Mouse (Mus musculus): ENCODE data around the gene Efna1. TPM values are rescaled to one million over a fixed set of nuclear protein-coding genes. Genes with fewer than 3 reads are reported as not detected.

The Efna1 gene
- not detected for polyA plus RNA-seq (2017; shearing (Covaris generic))

DNA sequence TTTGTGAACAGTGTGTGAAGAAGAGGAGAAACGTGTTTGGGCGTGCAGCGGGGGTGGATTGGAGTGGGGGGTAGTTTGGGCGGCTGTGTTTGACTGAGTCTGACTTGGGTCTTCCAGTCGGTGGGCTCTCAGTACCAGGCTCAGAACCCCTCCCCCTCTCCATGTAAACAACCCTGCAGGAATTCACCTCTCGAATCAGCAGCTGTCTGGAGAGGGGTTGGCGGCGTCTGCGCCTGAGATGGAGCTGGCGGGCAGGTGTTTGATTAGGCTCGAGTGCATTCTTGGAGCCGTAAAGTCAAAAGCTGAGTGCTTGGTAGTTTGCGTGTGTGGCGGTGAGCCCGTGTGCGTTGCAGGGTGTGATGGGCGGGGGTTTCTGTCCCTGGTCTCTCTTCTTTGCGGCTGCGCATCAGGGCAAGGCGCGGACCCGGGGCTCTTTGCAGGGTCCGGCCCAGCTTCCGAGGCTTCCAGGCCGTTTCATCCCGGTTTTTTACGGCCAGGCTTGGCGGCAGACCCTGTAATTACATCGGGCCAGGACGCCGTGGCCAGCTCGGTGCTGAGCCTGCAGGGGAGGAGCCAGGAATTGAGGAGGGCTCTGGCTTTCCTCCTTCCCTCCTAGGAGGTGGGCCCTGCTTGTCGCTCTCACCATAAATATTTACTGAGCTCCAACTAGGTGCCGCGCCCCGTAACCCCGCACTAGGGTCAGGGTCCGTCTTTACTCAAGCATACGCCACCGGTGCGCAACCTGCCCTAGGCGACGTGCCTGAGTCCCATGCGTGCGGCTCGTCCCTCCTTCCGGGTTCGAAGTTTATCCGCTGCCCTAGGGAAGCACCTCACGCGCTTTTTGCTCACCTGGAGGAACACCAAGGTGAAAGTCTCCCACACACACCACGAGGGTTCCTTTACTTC lies at the start of gene Efna1:
Gene Efna1, minus strand, starts transcription at position 537 of the 906 bp plus-strand sequence.

DNA sequence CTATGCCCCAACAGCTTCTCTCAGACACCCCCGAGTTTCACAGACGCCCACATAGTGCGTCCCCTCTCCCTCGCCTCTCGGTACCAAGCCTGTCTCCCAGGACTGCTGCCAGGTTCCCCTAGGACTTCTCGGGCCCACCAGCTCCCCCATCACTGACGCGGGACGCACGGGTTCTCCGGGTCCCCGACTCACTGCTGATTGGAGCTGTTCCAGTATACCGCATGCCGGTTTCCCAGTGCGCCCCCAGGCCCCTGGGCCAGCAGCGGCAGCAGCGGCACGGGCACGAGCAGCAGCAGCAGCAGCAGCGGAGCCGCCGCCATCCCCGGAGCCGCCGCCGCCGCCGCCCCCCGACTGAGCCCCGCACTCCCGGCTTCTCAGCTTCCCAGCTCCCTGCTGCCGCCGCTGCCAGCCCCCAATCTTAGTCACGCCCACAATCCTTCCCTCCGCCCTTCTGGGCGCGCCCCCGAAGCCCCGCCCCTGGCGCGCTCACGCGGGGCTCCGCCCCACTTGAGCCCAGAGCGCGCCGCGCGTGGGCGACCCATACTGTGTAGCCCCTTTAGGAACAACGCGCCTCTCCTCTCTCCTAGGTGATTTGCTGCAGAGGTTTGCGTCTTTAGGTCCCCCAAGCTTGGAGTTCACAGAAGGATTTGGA lies 41.7 kb upstream of the Efna1 start, which contains the start of gene Efna3:
Gene Efna3, minus strand, starts transcription at position 452 of the 652 bp plus-strand sequence.

DNA sequence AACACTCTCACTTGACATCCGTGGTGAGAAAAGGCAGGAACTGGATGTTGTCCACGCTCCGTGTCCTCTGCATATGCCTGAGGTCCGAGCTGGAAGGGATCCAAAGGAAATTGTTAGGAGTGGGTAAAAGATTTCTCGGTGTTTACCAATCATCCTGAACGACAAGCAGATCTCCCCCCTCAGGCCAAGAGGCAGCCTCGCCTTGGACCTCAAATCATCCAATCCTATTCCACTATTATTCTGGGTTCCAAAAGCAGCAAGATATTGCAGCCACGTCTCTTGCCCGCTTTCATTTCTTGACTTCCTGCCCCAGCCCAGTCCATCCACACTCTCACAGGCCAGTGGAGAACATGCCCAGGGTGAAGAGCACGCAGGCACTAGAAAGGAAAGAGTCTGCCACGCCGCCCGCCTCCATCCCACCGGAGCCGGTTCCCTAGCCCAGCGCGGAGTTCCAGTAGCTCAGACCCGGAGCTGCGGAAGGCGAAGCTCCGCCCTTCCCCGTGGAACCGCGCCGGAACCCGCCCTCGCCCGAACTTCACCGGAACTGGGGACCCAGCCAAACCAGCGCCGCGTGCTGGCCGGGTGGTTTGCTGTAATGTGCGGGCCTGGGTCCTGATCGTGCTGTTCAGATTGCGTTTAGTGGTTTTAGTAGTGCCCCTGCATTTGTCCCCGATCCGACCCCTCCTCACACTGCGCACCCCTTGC lies 10.7 kb downstream of the Efna1 start, which contains the start of gene Slc50a1:
Gene Slc50a1, minus strand, starts transcription at position 520 of the 705 bp plus-strand sequence.

DNA sequence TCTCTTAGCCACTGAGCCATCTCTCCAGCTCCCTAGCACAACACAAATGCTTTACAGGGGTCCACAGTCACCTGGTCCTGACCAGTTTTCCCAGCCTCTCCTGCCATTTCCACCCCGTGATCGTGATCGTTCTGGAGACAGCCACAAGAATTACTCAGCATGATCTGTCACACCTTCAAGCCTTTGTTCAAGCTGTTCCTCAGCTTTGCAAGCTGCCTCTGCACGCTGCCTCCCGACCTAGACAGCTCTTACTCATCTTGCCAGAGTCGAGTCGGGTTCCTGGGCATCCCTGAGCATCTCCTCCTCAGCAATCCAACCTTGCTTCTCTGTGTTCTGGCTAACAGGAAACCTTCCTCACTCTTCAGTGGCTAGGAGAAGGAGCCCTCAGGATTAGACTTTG lies 21.9 kb downstream of the Efna1 start, which contains the start of gene Dpm3:
Gene Dpm3, plus strand, starts transcription at position 283 of the 400 bp plus-strand sequence.

DNA sequence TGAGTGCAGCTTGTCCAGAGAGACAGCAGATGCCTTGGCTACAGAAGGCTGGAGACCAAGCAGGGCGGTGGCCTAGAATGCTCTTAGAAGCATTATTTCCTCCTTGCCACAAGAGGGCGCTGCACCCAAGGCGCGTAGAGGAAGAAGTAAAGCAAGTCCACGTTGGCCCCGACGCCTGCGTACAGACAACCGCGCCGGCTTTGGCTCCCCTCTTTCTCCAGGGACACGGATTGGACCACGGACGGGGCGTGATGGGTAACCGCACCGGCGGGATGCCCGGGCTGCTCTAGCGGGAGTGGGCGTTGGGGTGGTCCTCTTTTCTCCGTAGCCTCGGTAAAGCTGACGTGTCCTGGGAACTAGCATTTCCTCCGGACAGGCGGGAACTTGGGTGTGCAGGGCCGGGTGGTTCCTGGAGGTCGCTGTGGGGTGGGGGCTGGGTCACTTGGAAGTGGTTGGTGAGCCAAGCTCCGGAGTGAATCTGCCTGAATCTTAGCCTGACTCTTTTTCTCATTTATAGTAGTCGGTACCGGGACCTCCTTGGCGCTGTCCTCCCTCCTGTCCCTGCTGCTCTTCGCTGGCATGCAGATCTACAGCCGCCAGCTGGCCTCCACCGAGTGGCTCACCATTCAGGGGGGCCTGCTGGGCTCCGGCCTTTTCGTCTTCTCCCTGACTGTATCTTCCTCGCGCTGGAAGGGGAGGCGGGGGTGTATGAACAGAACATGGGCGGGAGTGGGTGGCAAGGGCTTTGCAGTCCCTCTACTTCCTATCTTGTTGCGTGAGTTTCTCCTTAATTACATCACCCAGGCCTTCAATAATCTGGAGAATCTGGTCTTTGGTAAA lies 34.5 kb downstream of the Efna1 start, which contains the start of gene Trim46:
Gene Trim46, minus strand, starts transcription at position 49 of the 840 bp plus-strand sequence.

DNA sequence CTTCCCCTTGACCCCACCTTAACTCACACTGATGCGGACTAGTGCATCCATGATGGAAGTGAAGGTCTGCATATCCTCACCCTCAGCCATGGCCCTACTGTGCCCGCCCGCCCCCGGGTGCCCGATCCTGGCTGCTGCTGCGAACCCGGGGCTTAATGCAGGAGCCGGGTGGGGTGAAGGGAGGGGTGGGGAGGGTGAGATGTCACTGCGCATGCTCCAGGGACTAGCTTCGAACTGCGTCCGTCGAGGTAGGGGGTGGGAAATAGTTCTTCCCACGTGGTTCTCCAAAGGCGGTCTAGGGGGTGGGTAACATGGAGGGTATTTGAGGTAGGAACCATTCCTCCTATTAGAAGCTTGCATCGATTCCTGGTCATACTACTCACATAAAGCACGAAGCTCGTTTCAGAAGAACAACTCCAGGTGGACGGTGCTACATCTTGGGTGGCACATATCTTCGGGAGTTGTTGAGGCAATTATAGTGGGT lies 35.2 kb downstream of the Efna1 start, which contains the start of gene Krtcap2:
Gene Krtcap2, plus strand, starts transcription at position 279 of the 484 bp plus-strand sequence.

DNA sequence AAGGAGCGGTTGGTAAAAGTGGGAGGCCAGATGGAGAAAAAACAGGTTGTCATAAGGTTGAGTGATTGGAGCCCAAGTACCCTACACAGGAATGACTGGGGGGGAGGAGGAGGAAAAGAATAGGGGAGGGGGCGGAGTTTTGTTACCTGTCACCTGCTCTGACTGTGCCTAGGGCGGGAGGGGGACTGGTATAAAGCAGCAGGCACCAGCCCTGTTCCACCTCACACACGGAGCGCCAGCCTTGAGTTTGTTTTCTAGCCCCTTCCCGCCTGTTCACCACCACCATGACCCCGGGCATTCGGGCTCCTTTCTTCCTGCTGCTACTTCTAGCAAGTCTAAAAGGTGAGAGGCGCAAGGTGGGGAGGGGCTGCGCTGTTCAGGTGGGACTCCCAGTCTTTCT lies 52.1 kb downstream of the Efna1 start, which contains the start of gene Muc1:
Gene Muc1, plus strand, starts transcription at position 222 of the 400 bp plus-strand sequence.

DNA sequence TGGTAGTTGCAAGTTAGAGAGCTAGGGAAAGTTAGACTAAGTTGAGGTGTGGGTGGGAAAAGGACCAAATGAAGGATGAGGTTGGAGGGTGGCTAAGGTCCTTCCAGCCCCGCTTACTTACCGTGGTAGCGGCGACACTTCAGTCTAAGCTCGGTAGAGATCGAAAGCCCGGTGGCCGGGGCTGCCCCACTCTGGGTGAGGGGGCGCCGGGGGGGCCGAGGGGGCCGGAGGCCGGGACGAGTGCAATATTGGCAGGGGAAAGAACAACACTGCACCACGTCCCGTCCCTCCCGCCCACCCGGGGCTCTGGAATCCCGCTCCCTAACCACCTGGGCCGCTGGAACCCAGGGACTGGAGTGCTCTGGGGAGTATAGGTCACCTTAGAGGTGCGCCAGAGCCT lies 54.0 kb downstream of the Efna1 start, which contains the start of gene Mtx1:
Gene Mtx1, minus strand, starts transcription at position 189 of the 400 bp plus-strand sequence.

Other genes starting within 250 kb of the Efna1 start
- 40.5 TPM for gene Rusc1, start 187.8 kb downstream of the Efna1 start, polyA plus RNA-seq (2017; shearing (Covaris generic))
- gene Gm43738, start 180.0 kb downstream of the Efna1 start, polyA plus RNA-seq (2017; shearing (Covaris generic)), result not detected
- 75.6 TPM for gene Fdps, start 179.2 kb downstream of the Efna1 start, polyA plus RNA-seq (2017; shearing (Covaris generic))
- gene Pklr, start 145.0 kb downstream of the Efna1 start, polyA plus RNA-seq (2017; shearing (Covaris generic)), result not detected
- 2.4 TPM for gene Hcn3, start 120.9 kb downstream of the Efna1 start, polyA plus RNA-seq (2017; shearing (Covaris generic))
- gene Clk2, start 116.3 kb downstream of the Efna1 start, polyA plus RNA-seq (2017; shearing (Covaris generic)), result 111 TPM
- gene Scamp3, start 103.7 kb downstream of the Efna1 start, polyA plus RNA-seq (2017; shearing (Covaris generic)), result 268 TPM
- 236 TPM for gene Fam189b, start 98.0 kb downstream of the Efna1 start, polyA plus RNA-seq (2017; shearing (Covaris generic))
- gene Gba, start 78.2 kb downstream of the Efna1 start, polyA plus RNA-seq (2017; shearing (Covaris generic)), result 119 TPM
- 2.0 TPM for gene Thbs3, start 66.0 kb downstream of the Efna1 start, polyA plus RNA-seq (2017; shearing (Covaris generic))
- 132 TPM for gene Mtx1, start 54.1 kb downstream of the Efna1 start, polyA plus RNA-seq (2017; shearing (Covaris generic))
- 1.1 TPM for gene Muc1, start 52.1 kb downstream of the Efna1 start, polyA plus RNA-seq (2017; shearing (Covaris generic))
- gene Krtcap2, start 35.2 kb downstream of the Efna1 start, polyA plus RNA-seq (2017; shearing (Covaris generic)), result 217 TPM
- 3.1 TPM for gene Trim46, start 34.8 kb downstream of the Efna1 start, polyA plus RNA-seq (2017; shearing (Covaris generic))
- gene Dpm3, start 21.8 kb downstream of the Efna1 start, polyA plus RNA-seq (2017; shearing (Covaris generic)), result 98.5 TPM
- 270 TPM for gene Slc50a1, start 10.6 kb downstream of the Efna1 start, polyA plus RNA-seq (2017; shearing (Covaris generic))
- gene Efna3, start 41.8 kb upstream of the Efna1 start, polyA plus RNA-seq (2017; shearing (Covaris generic)), result not detected
- 0.55 TPM for gene Efna4, start 56.9 kb upstream of the Efna1 start, polyA plus RNA-seq (2017; shearing (Covaris generic))
- 18.3 TPM for gene Adam15, start 68.9 kb upstream of the Efna1 start, polyA plus RNA-seq (2017; shearing (Covaris generic))
- gene Dcst2, start 80.8 kb upstream of the Efna1 start, polyA plus RNA-seq (2017; shearing (Covaris generic)), result 0.36 TPM
- 0.45 TPM for gene Dcst1, start 84.1 kb upstream of the Efna1 start, polyA plus RNA-seq (2017; shearing (Covaris generic))
- 53.9 TPM for gene Zbtb7b, start 113.6 kb upstream of the Efna1 start, polyA plus RNA-seq (2017; shearing (Covaris generic))
- not detected for gene Lenep, start 121.7 kb upstream of the Efna1 start, polyA plus RNA-seq (2017; shearing (Covaris generic))
- 54.2 TPM for gene Flad1, start 130.7 kb upstream of the Efna1 start, polyA plus RNA-seq (2017; shearing (Covaris generic))
- 20.0 TPM for gene Cks1b, start 137.2 kb upstream of the Efna1 start, polyA plus RNA-seq (2017; shearing (Covaris generic))
- gene Shc1, start 137.3 kb upstream of the Efna1 start, polyA plus RNA-seq (2017; shearing (Covaris generic)), result 76.8 TPM
- gene Pygo2, start 149.1 kb upstream of the Efna1 start, polyA plus RNA-seq (2017; shearing (Covaris generic)), result 69.6 TPM
- 110 TPM for gene Pbxip1, start 155.6 kb upstream of the Efna1 start, polyA plus RNA-seq (2017; shearing (Covaris generic))
- gene Pmvk, start 173.4 kb upstream of the Efna1 start, polyA plus RNA-seq (2017; shearing (Covaris generic)), result 16.8 TPM
- gene Kcnn3, start 239.0 kb upstream of the Efna1 start, polyA plus RNA-seq (2017; shearing (Covaris generic)), result not detected

Measured in CD4-positive, CD25-positive, alpha-beta regulatory T cell (primary cell).